Mouse (Mus musculus) limb, embryonic 15.5 days (tissue): ENCODE results near the gene Herpud1. TPM values are rescaled to one million over a fixed set of nuclear protein-coding genes. Genes with fewer than 3 reads are reported as not detected.
A peak's percentile ranks its signal among the peaks of the same experiment; 100 is the strongest.

ENCODE experiments used
- ATAC-seq: fragments of 200-750 bp; cut with Nextera tagmentation; 2 replicates; pipeline ENCODE4 v1.8.0; 2017; ENCODE audit warnings: low read depth, moderate TSS enrichment; ENCODE audit not compliant: insufficient number of reproducible peaks, low FRiP score, low TSS enrichment
- H3K27ac ChIP-seq: fragments of 300-500 bp; sonication (generic); 2 replicates; pipeline ENCODE4 v1.5.1; 2015; ENCODE audit warnings: moderate library complexity, mild to moderate bottlenecking, inconsistent platforms
- H3K27me3 ChIP-seq: fragments of 300-500 bp; sonication (generic); 2 replicates; pipeline ENCODE4 v1.6.1; 2015; ENCODE audit warnings: inconsistent platforms
- H3K36me3 ChIP-seq: fragments of 300-500 bp; sonication (generic); 2 replicates; pipeline ENCODE4 v1.6.1; 2015; ENCODE audit warnings: inconsistent platforms
- H3K4me1 ChIP-seq: fragments of 300-500 bp; sonication (generic); 2 replicates; pipeline ENCODE4 v1.6.1; 2015; ENCODE audit warnings: inconsistent platforms
- H3K4me2 ChIP-seq: fragments of 300-500 bp; sonication (generic); 2 replicates; pipeline ENCODE4 v1.6.1; 2015; ENCODE audit warnings: mild to moderate bottlenecking, inconsistent platforms
- H3K4me3 ChIP-seq: fragments of 300-500 bp; sonication (generic); 2 replicates; pipeline ENCODE4 v1.5.1; 2015; ENCODE audit warnings: mild to moderate bottlenecking, inconsistent platforms
- H3K9ac ChIP-seq: fragments of 300-500 bp; sonication (generic); 2 replicates; pipeline ENCODE4 v1.6.1; 2015; ENCODE audit warnings: inconsistent platforms
- H3K9me3 ChIP-seq: fragments of 300-500 bp; sonication (generic); 2 replicates; pipeline ENCODE4 v1.6.1; 2016; ENCODE audit warnings: inconsistent platforms
- WGBS: fragments of 180-500 bp; shearing (Covaris S2); methylation state at CpG from one replicate; pipeline ENCODE4 v1.1.7; 2015; 5-methylcytosine and 5-hydroxymethylcytosine counted together
- polyA plus RNA-seq: library from polyadenylated mRNA; unstranded; fragments of >200 nt; fragmentation: Nextera tagmentation; extraction: Ambion mirVana; gene quantifications from 2 replicates; pipeline ENCODE4 v1.2.1, GENCODE M21; 2015

Gene Herpud1
- 97.6 and 102 TPM in 2 replicates for polyA plus RNA-seq

DNA sequence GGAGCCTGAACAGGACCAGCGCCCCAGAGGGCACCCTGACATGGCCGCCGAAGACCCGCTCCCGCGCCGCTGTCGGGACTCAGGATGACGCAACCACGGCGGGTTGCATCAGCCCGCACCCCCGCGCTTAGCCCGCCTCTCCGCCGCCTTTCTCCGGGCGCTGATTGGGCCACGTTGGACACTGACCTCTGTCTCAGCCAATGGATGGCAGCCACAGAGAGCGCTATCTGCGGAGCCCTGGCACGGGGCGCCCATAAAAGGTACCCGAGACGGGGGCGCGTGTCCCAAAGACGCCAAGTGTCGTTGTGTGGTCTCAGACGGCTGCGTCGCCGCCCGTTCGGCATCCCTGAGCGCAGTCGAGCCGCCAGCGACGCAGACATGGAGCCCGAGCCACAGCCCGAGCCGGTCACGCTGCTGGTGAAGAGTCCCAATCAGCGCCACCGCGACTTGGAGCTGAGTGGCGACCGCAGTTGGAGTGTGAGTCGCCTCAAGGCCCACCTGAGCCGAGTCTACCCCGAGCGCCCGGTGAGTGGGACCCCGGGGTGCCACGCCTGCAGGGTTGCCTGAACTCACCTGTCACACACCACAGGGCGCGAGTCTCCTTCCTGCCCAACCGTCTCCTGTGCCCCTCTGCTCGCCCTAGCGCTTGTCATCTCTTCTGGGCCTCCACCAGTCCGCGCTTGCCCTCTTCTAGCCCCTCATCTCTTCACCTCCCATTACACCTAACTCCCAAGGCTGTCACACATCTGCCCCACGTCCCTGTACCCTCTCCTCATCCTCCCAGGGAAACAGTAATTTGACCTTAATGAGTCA lies at the start of gene Herpud1:
Herpud1 (plus strand) TSS at position 225 of the 813 bp plus-strand sequence.
- no peaks in the 10 kb centered on the region for H3K27me3 ChIP-seq
- peak within 1 kb of the TSS; percentile 89 for H3K4me2 ChIP-seq
- H3K9ac ChIP-seq, result peak within 1 kb of the TSS; percentile 88
- under 1% methylated on average over 65 of the region's 65 CpGs for WGBS
- peak within 1 kb of the TSS; percentile 89 for H3K27ac ChIP-seq
- peaks cover 22% of the 10 kb centered on the region for H3K36me3 ChIP-seq
- peak; percentile 98 for ATAC-seq
- peaks cover 12% of the 10 kb centered on the region; the same call in 1 of the 2 replicates for H3K4me1 ChIP-seq
- peak within 1 kb of the TSS; percentile 88 for H3K4me3 ChIP-seq
- no peaks in the 10 kb centered on the region for H3K9me3 ChIP-seq

DNA sequence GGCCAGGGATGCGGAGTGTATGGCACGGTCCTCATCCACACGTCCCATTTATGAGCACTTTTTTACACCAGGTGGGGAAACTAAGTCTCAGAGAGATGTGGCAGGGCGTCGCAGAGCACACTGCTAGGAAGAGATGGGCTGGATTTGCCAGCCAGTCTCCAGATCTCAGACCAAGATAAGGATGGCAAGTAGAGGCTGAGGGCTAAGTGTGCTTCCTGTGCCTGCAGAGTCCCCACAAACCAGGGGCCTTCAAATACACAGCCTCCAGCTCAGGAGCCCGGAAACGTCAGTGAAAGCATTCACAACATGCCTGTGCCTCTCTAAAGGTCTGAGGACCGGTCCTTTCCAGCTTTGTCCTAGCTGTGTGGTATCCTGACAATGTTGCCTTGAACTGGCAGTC lies 48.7 kb upstream of the Herpud1 start:
- no peak for ATAC-seq
- Histone ChIP-seq H3K27me3 (no peaks in the 10 kb centered on the region), H3K27ac (no peak overlapping the region), H3K9ac (no peak overlapping the region), H3K4me2 (no peak overlapping the region), H3K4me1 (no peaks in the 10 kb centered on the region), H3K36me3 (no peaks in the 10 kb centered on the region), H3K9me3 (no peaks in the 10 kb centered on the region), H3K4me3 (no peak overlapping the region)
- 75% methylated on average over 8 of the region's 8 CpGs for WGBS

DNA sequence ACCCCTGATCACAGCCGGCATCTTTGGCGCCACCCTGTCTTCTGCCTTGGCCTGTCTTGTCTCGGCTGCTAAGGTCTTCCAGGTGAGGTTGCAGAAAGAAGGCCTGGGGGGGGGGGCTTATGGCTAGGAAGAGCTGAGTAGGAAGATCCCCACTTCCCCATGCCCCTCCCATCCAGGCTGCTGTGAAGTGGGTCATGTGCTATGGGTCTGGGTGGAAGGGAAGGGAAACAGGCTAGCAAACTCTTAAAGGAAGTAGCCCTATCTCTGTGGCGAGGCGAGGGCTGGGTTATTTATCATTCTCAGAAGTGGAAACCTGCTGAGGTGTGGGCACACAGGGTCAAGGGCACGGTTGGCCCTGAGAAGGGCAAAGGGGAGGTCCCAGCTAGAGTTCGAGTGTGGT lies 45.4 kb upstream of the Herpud1 start:
- Histone ChIP-seq H3K27me3 (no peaks in the 10 kb centered on the region), H3K4me2 (no peak overlapping the region), H3K27ac (no peak overlapping the region), H3K9me3 (no peaks in the 10 kb centered on the region), H3K4me1 (no peaks in the 10 kb centered on the region), H3K4me3 (no peak overlapping the region), H3K9ac (no peak overlapping the region), H3K36me3 (no peaks in the 10 kb centered on the region)
- 84% methylated on average over 7 of the region's 7 CpGs for WGBS
- ATAC-seq, result no peak

DNA sequence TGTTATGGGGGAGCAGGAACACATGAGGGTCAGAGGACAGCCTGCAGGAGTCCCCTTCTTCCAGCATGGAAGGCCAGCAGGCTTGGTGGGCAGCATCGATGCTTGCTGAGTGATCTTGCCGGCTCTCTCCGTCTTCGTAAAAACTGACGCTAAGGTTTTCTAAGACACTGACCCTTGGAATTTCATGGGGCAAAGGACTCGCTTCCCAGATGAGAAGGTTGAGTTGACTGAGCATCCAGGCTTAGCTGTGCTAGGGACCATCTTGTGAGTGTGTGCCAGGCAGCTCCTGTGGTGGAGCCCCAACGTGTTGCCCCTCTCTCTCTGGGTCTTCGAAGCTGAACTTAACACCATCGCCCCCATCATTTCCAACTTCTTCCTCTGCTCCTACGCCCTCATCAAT lies 43.5 kb upstream of the Herpud1 start:
- no peak overlapping the region for H3K4me3 ChIP-seq
- H3K4me2 ChIP-seq, result no peak overlapping the region
- no peak overlapping the region for H3K9ac ChIP-seq
- ATAC-seq, result no peak
- no peaks in the 10 kb centered on the region for H3K4me1 ChIP-seq
- H3K9me3 ChIP-seq, result no peaks in the 10 kb centered on the region
- H3K36me3 ChIP-seq, result no peaks in the 10 kb centered on the region
- H3K27ac ChIP-seq, result no peak overlapping the region
- no peaks in the 10 kb centered on the region for H3K27me3 ChIP-seq
- WGBS, result 85% methylated on average over 10 of the region's 10 CpGs

DNA sequence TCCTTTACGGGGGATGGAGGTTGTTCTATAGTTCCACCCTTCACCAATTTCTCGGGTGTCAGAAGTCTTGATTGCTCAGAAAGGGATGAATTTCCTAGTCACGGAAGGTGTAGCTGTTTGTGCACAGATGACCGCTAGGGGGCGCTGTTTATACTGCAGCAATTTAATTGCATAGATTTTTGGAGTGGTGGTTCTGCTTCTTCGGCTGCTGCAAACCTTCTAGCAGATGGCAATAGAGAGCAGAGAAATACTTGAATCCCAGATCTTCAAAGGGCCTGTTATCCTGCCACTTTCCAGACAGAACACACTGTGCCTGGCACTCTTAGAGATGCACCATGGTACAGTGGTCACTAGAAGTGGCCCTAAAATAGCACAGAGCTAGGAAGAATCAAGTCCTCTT lies 42.9 kb upstream of the Herpud1 start:
- no peak for ATAC-seq

DNA sequence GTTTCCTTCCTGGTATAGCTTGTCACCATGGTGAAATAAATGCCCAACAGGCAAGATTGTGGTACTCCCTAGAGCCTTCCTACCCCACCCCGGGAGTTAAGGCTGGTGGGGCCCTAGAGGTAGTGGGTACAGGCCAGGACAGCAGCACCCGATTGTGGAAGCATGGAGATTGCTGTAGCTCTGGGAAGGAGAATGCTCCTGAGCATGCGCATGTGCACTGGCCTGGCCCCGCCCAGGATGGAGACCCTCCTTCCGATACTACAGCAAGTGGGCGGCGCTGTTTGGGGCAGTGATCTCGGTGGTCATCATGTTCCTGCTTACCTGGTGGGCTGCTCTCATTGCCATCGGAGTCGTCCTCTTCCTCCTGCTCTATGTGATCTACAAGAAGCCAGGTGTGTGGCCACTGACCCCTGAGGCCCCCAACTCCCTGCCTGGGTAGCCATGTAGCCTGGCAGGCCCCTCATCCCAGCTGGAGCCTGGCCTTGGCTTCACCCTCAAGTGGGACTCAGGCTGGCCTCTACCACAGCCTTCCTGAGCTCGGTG lies 42.4 kb upstream of the Herpud1 start:
- Histone ChIP-seq H3K4me3 (no peak overlapping the region), H3K9me3 (no peaks in the 10 kb centered on the region), H3K9ac (no peak overlapping the region), H3K27me3 (no peaks in the 10 kb centered on the region), H3K4me2 (no peak overlapping the region), H3K27ac (no peak overlapping the region), H3K4me1 (no peaks in the 10 kb centered on the region), H3K36me3 (no peaks in the 10 kb centered on the region)
- 83% methylated on average over 11 of the region's 11 CpGs for WGBS
- ATAC-seq, result no peak

More for the DNA sequence above, 42.9 kb upstream of the Herpud1 start:
- no peaks in the 10 kb centered on the region for H3K4me1 ChIP-seq
- H3K9ac ChIP-seq, result no peak overlapping the region
- H3K4me2 ChIP-seq, result no peak overlapping the region
- H3K9me3 ChIP-seq, result no peaks in the 10 kb centered on the region
- H3K4me3 ChIP-seq, result no peak overlapping the region
- H3K36me3 ChIP-seq, result no peaks in the 10 kb centered on the region
- H3K27me3 ChIP-seq, result no peaks in the 10 kb centered on the region
- WGBS, result 10% methylated on average over 6 of the region's 6 CpGs
- no peak overlapping the region for H3K27ac ChIP-seq

DNA sequence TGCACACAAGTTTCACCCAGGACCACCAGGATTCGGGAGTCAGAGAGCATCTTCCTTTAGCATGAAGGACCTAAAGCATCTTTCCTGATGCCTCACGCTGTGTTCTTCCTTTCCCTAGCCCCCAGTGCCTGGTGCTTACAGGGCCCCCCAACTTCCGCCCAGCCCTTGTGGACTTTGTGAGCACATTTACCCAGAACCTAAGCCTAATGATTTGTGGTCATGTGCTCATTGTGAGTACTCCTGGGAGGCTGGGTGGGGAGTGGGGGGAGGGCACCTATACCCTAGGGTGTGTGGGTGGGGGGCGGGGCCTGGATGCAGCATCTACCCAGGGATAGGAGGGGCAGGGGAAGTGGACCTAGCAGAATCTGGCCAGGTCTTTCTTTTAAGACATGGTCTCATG lies 40.6 kb upstream of the Herpud1 start:
- Histone ChIP-seq H3K4me2 (no peak overlapping the region), H3K36me3 (no peaks in the 10 kb centered on the region), H3K9me3 (no peaks in the 10 kb centered on the region), H3K9ac (no peak overlapping the region), H3K4me1 (no peaks in the 10 kb centered on the region), H3K4me3 (no peak overlapping the region), H3K27me3 (no peaks in the 10 kb centered on the region), H3K27ac (no peak overlapping the region)
- 87% methylated on average over 4 of the region's 4 CpGs for WGBS
- no peak for ATAC-seq

DNA sequence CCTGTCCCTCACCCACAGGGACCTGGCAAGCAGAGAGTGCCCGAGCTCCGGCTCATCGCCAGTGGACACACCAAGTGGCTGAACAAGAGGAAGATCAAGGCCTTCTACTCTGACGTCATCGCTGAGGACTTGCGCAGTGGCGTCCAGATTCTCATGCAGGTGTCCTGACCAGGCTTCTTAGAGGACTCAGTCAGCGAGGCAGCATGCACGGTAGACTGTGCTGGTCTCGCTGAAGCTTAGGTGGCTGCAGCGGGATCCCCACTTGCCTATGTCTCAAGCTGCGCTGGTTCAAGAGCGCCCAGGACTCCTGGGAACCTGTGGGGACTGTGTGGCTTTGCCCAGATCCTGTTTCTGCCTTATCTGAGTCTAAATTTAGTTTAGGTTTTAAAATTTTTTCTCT lies 40.0 kb upstream of the Herpud1 start:
- WGBS, result 94% methylated on average over 13 of the region's 13 CpGs
- Histone ChIP-seq H3K4me2 (no peak overlapping the region), H3K9ac (no peak overlapping the region), H3K36me3 (no peaks in the 10 kb centered on the region), H3K4me1 (no peaks in the 10 kb centered on the region), H3K4me3 (no peak overlapping the region), H3K9me3 (no peaks in the 10 kb centered on the region), H3K27me3 (no peaks in the 10 kb centered on the region; the same call in 1 of the 2 replicates), H3K27ac (no peak overlapping the region)
- ATAC-seq, result no peak

DNA sequence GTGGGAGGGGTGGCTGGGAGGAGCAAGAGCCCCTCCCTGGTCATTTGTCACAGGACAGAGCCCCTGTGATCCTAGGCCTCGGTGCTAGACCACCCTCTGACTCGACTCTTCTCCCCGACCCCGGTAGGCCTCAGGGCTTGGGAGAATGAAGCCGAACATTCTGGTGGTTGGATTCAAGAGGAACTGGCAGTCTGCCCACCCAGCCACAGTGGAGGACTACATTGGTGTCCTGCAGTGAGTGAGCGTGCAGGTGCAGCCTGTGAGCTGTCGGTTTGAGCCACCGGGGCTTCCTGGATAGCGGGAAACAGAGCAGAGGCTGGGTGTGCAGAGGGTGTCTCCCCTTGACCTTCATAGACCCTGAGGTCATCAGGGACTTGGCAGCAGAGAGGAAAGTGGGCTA lies 37.8 kb upstream of the Herpud1 start:
- WGBS, result 68% methylated on average over 9 of the region's 9 CpGs
- Histone ChIP-seq H3K9me3 (no peaks in the 10 kb centered on the region), H3K27ac (no peak overlapping the region), H3K36me3 (no peaks in the 10 kb centered on the region), H3K4me3 (no peak overlapping the region), H3K9ac (no peak overlapping the region), H3K27me3 (no peaks in the 10 kb centered on the region; the same call in 1 of the 2 replicates), H3K4me1 (no peaks in the 10 kb centered on the region), H3K4me2 (no peak overlapping the region)
- ATAC-seq, result no peak; the same call in 1 of the 2 replicates

DNA sequence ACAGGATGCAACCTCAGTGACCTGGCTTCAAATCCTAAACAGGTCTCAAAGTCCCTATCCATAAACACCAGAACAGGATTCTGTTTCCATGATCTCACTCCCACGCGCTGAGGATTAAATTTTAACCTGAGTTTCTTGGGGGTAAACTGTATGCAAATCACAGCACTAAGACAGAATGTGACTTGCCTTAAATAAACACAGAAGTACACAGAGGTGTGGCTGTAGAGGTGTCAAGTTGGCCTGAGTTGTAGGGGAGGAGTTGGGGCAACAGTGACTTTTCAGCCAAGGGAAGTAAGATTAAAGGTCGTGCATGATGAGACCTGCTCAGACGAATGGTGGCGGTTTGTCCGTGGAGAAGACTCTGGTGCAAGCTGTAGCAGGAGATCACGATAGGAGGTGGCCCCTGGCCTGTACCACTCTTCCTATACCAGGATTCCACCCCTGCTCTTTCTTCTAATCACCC lies 32.1 kb upstream of the Herpud1 start:
- Histone ChIP-seq H3K4me1 (peaks cover 5% of the 10 kb centered on the region; the same call in 1 of the 2 replicates), H3K9me3 (no peaks in the 10 kb centered on the region), H3K4me3 (no peak overlapping the region), H3K27ac (no peak overlapping the region), H3K9ac (no peak overlapping the region), H3K36me3 (no peaks in the 10 kb centered on the region), H3K27me3 (no peaks in the 10 kb centered on the region; the same call in 1 of the 2 replicates), H3K4me2 (no peak overlapping the region)
- WGBS, result 74% methylated on average over 7 of the region's 7 CpGs
- ATAC-seq, result no peak

DNA sequence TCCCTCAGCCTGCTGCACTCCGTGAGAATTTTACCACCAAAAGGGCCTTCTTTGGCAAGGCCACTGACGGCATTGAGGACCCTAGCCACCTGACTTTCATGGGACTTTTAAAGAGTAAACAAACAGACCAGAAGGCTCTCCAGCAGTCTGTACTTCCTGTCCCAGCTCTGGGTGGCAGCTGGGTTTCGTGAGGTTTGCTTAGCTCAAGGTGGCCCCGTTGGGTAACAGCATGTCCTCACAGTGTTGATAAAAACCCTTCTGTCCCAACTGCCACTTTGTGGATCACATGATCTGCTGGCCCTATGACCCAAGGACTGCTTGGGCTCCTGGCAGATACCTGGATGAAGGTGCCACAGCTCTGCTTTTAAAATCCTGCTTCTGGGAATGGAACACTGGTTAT lies 31.7 kb upstream of the Herpud1 start:
- H3K27ac ChIP-seq, result no peak overlapping the region
- H3K4me1 ChIP-seq, result peaks cover 5% of the 10 kb centered on the region; the same call in 1 of the 2 replicates
- H3K9me3 ChIP-seq, result no peaks in the 10 kb centered on the region
- no peaks in the 10 kb centered on the region for H3K36me3 ChIP-seq
- no peak overlapping the region for H3K4me3 ChIP-seq
- WGBS, result 55% methylated on average over 4 of the region's 4 CpGs
- no peak overlapping the region for H3K9ac ChIP-seq
- no peak for ATAC-seq
- no peak overlapping the region for H3K4me2 ChIP-seq
- H3K27me3 ChIP-seq, result no peaks in the 10 kb centered on the region; the same call in 1 of the 2 replicates

DNA sequence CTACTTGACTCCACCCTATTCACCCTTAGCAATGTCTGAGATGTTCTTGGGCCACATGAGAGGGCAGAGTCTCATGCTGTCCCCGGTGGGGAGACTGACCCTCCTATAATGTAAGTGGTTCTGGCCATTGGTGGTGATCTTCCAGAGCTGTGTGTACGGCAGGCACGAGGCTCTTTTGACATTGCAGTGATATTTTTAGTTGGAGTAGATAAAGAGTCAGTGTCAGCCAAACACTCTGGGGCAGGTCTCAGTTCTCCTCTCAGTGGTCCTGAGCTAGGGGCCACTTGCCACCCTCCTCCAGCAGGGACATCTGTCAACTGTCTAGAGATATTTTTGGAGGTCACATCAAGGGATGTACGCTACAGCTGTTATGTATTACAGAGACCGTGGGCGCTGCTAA lies 29.0 kb upstream of the Herpud1 start:
- Histone ChIP-seq H3K4me2 (no peak overlapping the region), H3K4me1 (peaks cover 5% of the 10 kb centered on the region; the same call in 1 of the 2 replicates), H3K4me3 (no peak overlapping the region), H3K27me3 (no peaks in the 10 kb centered on the region), H3K27ac (no peak overlapping the region), H3K9ac (no peak overlapping the region), H3K36me3 (no peaks in the 10 kb centered on the region), H3K9me3 (no peaks in the 10 kb centered on the region)
- 74% methylated on average over 6 of the region's 6 CpGs for WGBS
- no peak for ATAC-seq
